Mouse (Mus musculus): ENCODE results near the gene Fmnl3.

DNA sequence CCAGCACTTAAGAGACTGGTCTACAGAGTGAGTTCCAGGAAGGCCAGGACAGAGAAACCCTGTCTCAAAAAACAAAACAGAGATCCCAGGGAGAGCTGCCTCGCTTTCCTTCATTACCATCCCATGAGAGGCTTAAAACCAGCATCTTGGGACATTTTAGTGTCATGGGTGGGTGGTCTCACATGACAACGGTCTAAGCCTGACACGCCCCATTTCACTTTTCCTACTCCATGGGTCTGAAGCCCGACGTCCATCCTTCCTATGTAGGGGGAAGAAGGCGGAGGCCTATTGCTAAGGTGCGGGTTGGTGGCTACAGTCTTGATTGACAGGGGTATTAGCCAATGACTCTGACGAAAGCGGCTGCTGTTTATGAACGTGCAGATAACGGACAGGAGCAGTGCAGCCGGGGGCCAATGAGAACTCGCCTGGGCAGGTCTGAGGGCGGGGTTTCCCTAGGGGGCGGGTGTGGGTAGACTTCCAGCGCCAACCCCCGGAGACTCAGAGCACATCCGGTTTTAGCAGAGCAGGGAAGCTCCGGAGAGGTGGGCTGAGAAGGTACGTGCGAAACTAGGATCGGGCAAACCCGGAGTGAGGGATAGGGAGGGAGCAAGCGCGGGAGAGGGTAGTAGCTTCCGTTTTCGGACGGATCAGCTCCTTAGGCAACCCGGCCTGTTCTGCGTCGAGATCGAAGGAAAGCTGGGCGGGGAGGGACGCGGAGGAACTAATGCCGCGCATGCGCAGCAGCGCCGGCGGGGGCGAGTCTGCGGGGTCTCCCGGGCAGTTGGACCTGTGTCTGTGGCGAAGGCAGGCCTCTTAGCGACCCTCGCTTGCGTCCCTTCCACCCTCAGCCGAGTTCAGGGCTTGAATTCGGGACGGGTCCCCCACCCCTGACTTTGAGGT lies 22.5 kb upstream of the Fmnl3 start, which contains the start of gene Tmbim6:
- TF ChIP-seq CTCF (conservative IDR thresholded peaks at IDR 0.05; ENCODE audit: low read length) (no peak), POU5F1 (IDR thresholded peaks at IDR 0.05; ENCODE audit: borderline replicate concordance, low read length) (no peak)
